Mouse (Mus musculus) MEL (cell line): Measurements from ENCODE around the gene P3h3. TPM values are rescaled to one million over a fixed set of nuclear protein-coding genes. Genes with fewer than 3 reads are reported as not detected.
"Not testable (repeated sequence)": the region's sequence is repeated elsewhere in the genome, so short reads cannot be mapped to it uniquely, and the experiment has no call there.

Experiments used
- DNase-seq: peaks from one replicate; pipeline ENCODE4 v3.0.0; 2011; ENCODE audit warnings: low read depth, low spot score
- H3K27ac ChIP-seq: 2 replicates; pipeline ENCODE4 v1.5.1; 2012; ENCODE audit warnings: low read depth, mild to moderate bottlenecking, control low read depth, low read length, moderate library complexity; ENCODE audit not compliant: control insufficient read depth
- H3K27me3 ChIP-seq, 2 experiments: fragments of 150-350 bp in 1 of 2; sonication (generic) in 1 of 2; 2 replicates each; pipeline ENCODE4 v1.6.1; 2012; ENCODE audit warnings: low read length in 2 of 2, mild to moderate bottlenecking in 2 of 2, improper control_type of control experiment in 1 of 2, moderate library complexity in 1 of 2; ENCODE audit not compliant: insufficient read depth in 2 of 2, control insufficient read depth in 1 of 2
- H3K36me3 ChIP-seq, 2 experiments: 2 replicates each; pipeline ENCODE4 v1.6.1; 2012 to 2014; ENCODE audit warnings: low read length in 2 of 2, improper control_type of control experiment in 1 of 2, inconsistent platforms in 1 of 2, mild to moderate bottlenecking in 1 of 2; ENCODE audit not compliant: insufficient read depth in 2 of 2, control insufficient read depth in 1 of 2
- H3K4me1 ChIP-seq, 2 experiments: fragments of 150-350 bp in 1 of 2; sonication (generic) in 1 of 2; 2 replicates each; pipeline ENCODE4 v1.6.1; 2012; ENCODE audit warnings: low read length in 2 of 2, improper control_type of control experiment in 1 of 2, mild to moderate bottlenecking in 1 of 2; ENCODE audit not compliant: insufficient read depth in 2 of 2, control insufficient read depth in 1 of 2
- H3K4me3 ChIP-seq, 2 experiments: fragments of 150-350 bp in 1 of 2; sonication (generic) in 1 of 2; 2 replicates each; pipeline ENCODE4 v1.5.1; 2012; ENCODE audit warnings: low read depth in 2 of 2, low read length in 2 of 2, mild to moderate bottlenecking in 2 of 2, moderate library complexity in 2 of 2, control low read depth in 1 of 2, improper control_type of control experiment in 1 of 2; ENCODE audit not compliant: control insufficient read depth in 1 of 2, insufficient read depth in 1 of 2
- H3K79me2 ChIP-seq: 2 replicates; pipeline ENCODE4 v1.6.1; 2012; ENCODE audit warnings: mild to moderate bottlenecking, low read length, moderate library complexity; ENCODE audit not compliant: control insufficient read depth, poor library complexity, insufficient read depth
- H3K9ac ChIP-seq: 2 replicates; pipeline ENCODE4 v1.6.1; 2012; ENCODE audit warnings: low read depth, mild to moderate bottlenecking, control low read depth, low read length, moderate library complexity; ENCODE audit not compliant: control insufficient read depth, poor library complexity, severe bottlenecking
- H3K9me3 ChIP-seq: fragments of 150-350 bp; sonication (generic); replicated peaks from 2 replicates; pipeline ENCODE4 v1.6.1; 2012; ENCODE audit warnings: mild to moderate bottlenecking, low read length, improper control_type of control experiment, moderate library complexity; ENCODE audit not compliant: insufficient read depth
- CHD2 ChIP-seq: IDR thresholded peaks from 2 replicates; pipeline ENCODE4 v1.6.1; 2011; ENCODE audit warnings: low read length, improper control_type of control experiment
- HCFC1 ChIP-seq: IDR thresholded peaks from 2 replicates; pipeline ENCODE4 v1.6.1; 2012; ENCODE audit warnings: low read depth, mild to moderate bottlenecking, inconsistent platforms, low read length, improper control_type of control experiment, moderate library complexity
- MAZ ChIP-seq: IDR thresholded peaks from 2 replicates; pipeline ENCODE4 v1.6.1; 2012; ENCODE audit warnings: low read depth, mild to moderate bottlenecking, inconsistent platforms, low read length, improper control_type of control experiment
- POLR2A ChIP-seq, 2 experiments: IDR thresholded peaks; 2 replicates each; pipeline ENCODE4 v1.6.1; 2011 to 2012; ENCODE audit warnings: low read length in 2 of 2, mild to moderate bottlenecking in 2 of 2, control low read depth in 1 of 2, improper control_type of control experiment in 1 of 2, low read depth in 1 of 2, moderate library complexity in 1 of 2; ENCODE audit not compliant: control insufficient read depth in 1 of 2, insufficient read depth in 1 of 2, poor library complexity in 1 of 2
- RCOR1 ChIP-seq: IDR thresholded peaks from 2 replicates; pipeline ENCODE4 v1.6.1; 2012; ENCODE audit warnings: low read depth, mild to moderate bottlenecking, inconsistent platforms, low read length, improper control_type of control experiment
- ZNF384 ChIP-seq: IDR thresholded peaks from 2 replicates; pipeline ENCODE4 v1.6.1; 2012; ENCODE audit warnings: low read depth, mild to moderate bottlenecking, inconsistent platforms, low read length, improper control_type of control experiment
- polyA plus RNA-seq, 2 experiments: library from polyadenylated mRNA; stranded (reverse) in 1 of 2; unstranded in 1 of 2; fragments of >175 nt in 1 of 2; fragments of >200 nt in 1 of 2; gene quantifications; 2 replicates each; pipeline versions ENCODE4 v1.2.1 to v1.2.4; 2012; ENCODE audit warnings: low replicate concordance in 2 of 2, low read depth in 1 of 2; ENCODE audit not compliant: insufficient read length in 2 of 2, insufficient read depth in 1 of 2, missing spikeins in 1 of 2
- total RNA-seq: library from RNA; depleted of rRNA; stranded (reverse); fragments of 300-350 nt; gene quantifications from 2 replicates; pipeline ENCODE4 v1.2.3, GENCODE M21; 2012

The P3h3 gene
- total and polyA plus RNA-seq, 3 experiments, result 0.23 to 2.1 TPM; not detected in 1

GRCm38 (mm10) chr6:124900801-124901480 lies 43.4 kb upstream of the P3h3 start:
- Histone ChIP-seq H3K27ac (no peak overlapping the region), H3K27me3 (no peaks in the 10 kb centered on the region), H3K9ac (no peak overlapping the region), H3K79me2 (peaks cover 2% of the 10 kb centered on the region; the same call in 1 of the 2 replicates), H3K4me3 (no peak overlapping the region), H3K9me3 (no peaks in the 10 kb centered on the region), H3K36me3 (no peaks in the 10 kb centered on the region; a peak in 1 of 4 replicates), H3K4me1 (peaks cover 0 to 5% of the 10 kb centered on the region in 2 experiments; a peak in 3 of 4 replicates)
- no peak for TF ChIP-seq MAZ
- TF ChIP-seq POLR2A (IDR thresholded peaks at IDR 0.05; ENCODE audit: control insufficient read depth in 1 of 2, insufficient read depth in 1 of 2, low read depth in 1 of 2, low read length in 2 of 2, poor library complexity in 1 of 2), result no peak
- no peak for DNase-seq

GRCm38 (mm10) chr6:124900056-124900800 lies 42.7 kb upstream of the P3h3 start:
- Histone ChIP-seq H3K36me3 (no peaks in the 10 kb centered on the region; a peak in 1 of 4 replicates), H3K27ac (no peak overlapping the region), H3K4me3 (no peak overlapping the region), H3K79me2 (peaks cover 2% of the 10 kb centered on the region; the same call in 1 of the 2 replicates), H3K4me1 (peaks cover 0 to 5% of the 10 kb centered on the region in 2 experiments; a peak in 3 of 4 replicates), H3K9me3 (no peaks in the 10 kb centered on the region), H3K27me3 (no peaks in the 10 kb centered on the region; a peak in 1 of 4 replicates), H3K9ac (no peak overlapping the region)
- TF ChIP-seq HCFC1 (no peak), ZNF384 (peak; percentile 54; the same call in 1 of the 2 replicates), POLR2A (IDR thresholded peaks at IDR 0.05; ENCODE audit: control insufficient read depth in 1 of 2, insufficient read depth in 1 of 2, low read depth in 1 of 2, low read length in 2 of 2, poor library complexity in 1 of 2) (no peak)
- no peak for DNase-seq

- H3K36me3 ChIP-seq, result no peaks in the 10 kb centered on the region
- TF ChIP-seq RCOR1 (0 out of 2 replicates have a peak, but pooled peaks have one; percentile 13), CHD2 (no peak), ZNF384 (peak; percentile 21; the same call in 1 of the 2 replicates), MAZ (no peak)
- H3K9ac ChIP-seq, result no peak overlapping the region
- H3K27ac ChIP-seq, result no peak overlapping the region
- no peaks in the 10 kb centered on the region for H3K4me1 ChIP-seq
- H3K27me3 ChIP-seq, result peaks cover 0 to 2% of the 10 kb centered on the region in 2 experiments; a peak in 3 of 4 replicates
- no peak overlapping the region for H3K4me3 ChIP-seq
- H3K9me3 ChIP-seq, result no peaks in the 10 kb centered on the region
- peak; percentile 24 for DNase-seq
- no peaks in the 10 kb centered on the region for H3K79me2 ChIP-seq
Measured at GRCm38 (mm10) chr6:124898359-124898758, 40.8 kb upstream of the P3h3 start.

- not testable (repeated sequence) for H3K4me1 ChIP-seq, H3K27ac ChIP-seq, H3K9me3 ChIP-seq, H3K9ac ChIP-seq, H3K4me3 ChIP-seq, DNase-seq, H3K79me2 ChIP-seq, H3K36me3 ChIP-seq, H3K27me3 ChIP-seq
Measured at GRCm38 (mm10) chr6:124894113-124894512, 36.6 kb upstream of the P3h3 start.
